Mouse (Mus musculus) limb, embryonic 11.5 days (tissue): Measurements from ENCODE around the gene Ntsr1. TPM values are rescaled to one million over a fixed set of nuclear protein-coding genes. Genes with fewer than 3 reads are reported as not detected.

Experiments used
- ATAC-seq: fragments of 200-750 bp; cut with Nextera tagmentation; 2 replicates; pipeline ENCODE4 v1.8.0; 2017; ENCODE audit warnings: low read depth; ENCODE audit not compliant: insufficient number of reproducible peaks, low FRiP score, low TSS enrichment
- DNase-seq: peaks from one replicate; pipeline ENCODE4 v3.0.0-alpha.2; 2015; ENCODE audit warnings: low spot score
- H3K27ac ChIP-seq: fragments of 300-500 bp; sonication (generic); replicated peaks from 2 replicates; pipeline ENCODE4 v1.5.1; 2014; ENCODE audit warnings: low read depth, mild to moderate bottlenecking, low read length
- H3K27me3 ChIP-seq: fragments of 300-500 bp; sonication (generic); 2 replicates; pipeline ENCODE4 v1.6.1; 2014; ENCODE audit warnings: mild to moderate bottlenecking, low read length, mixed read lengths; ENCODE audit not compliant: control insufficient read depth, insufficient read depth
- H3K36me3 ChIP-seq: fragments of 300-500 bp; sonication (generic); 2 replicates; pipeline ENCODE4 v1.6.1; 2014; ENCODE audit warnings: mild to moderate bottlenecking, low read length, moderate library complexity, mixed read lengths; ENCODE audit not compliant: control insufficient read depth, insufficient read depth
- H3K4me1 ChIP-seq: fragments of 300-500 bp; sonication (generic); 2 replicates; pipeline ENCODE4 v1.6.1; 2014; ENCODE audit warnings: low read length, mixed read lengths; ENCODE audit not compliant: control insufficient read depth, insufficient read depth
- H3K4me2 ChIP-seq: fragments of 300-500 bp; sonication (generic); 2 replicates; pipeline ENCODE4 v1.6.1; 2014; ENCODE audit warnings: low read depth, mild to moderate bottlenecking, moderate library complexity; ENCODE audit not compliant: severe bottlenecking
- H3K4me3 ChIP-seq: fragments of 300-500 bp; sonication (generic); 2 replicates; pipeline ENCODE4 v1.5.1; 2014; ENCODE audit warnings: low read depth, low read length
- H3K9ac ChIP-seq: fragments of 300-500 bp; sonication (generic); 2 replicates; pipeline ENCODE4 v1.6.1; 2014; ENCODE audit warnings: mild to moderate bottlenecking, low read length
- H3K9me3 ChIP-seq: fragments of 300-500 bp; sonication (generic); 2 replicates; pipeline ENCODE4 v1.6.1; 2016; ENCODE audit warnings: low read length; ENCODE audit not compliant: control insufficient read depth
- WGBS: fragments of 180-500 bp; shearing (Covaris S2); extraction: QIAGEN DNeasy Blood & Tissue Kit; methylation state at CpG from one replicate; pipeline ENCODE4 v1.1.7; 2014; 5-methylcytosine and 5-hydroxymethylcytosine counted together
- polyA plus RNA-seq: library from polyadenylated mRNA; unstranded; fragments of >200 nt; fragmentation: Nextera tagmentation; extraction: Ambion mirVana; gene quantifications from 2 replicates; pipeline ENCODE4 v1.2.1, GENCODE M21; 2014

Ntsr1 gene
- polyA plus RNA-seq, 1 experiment from 2014 or later: not detected

DNA sequence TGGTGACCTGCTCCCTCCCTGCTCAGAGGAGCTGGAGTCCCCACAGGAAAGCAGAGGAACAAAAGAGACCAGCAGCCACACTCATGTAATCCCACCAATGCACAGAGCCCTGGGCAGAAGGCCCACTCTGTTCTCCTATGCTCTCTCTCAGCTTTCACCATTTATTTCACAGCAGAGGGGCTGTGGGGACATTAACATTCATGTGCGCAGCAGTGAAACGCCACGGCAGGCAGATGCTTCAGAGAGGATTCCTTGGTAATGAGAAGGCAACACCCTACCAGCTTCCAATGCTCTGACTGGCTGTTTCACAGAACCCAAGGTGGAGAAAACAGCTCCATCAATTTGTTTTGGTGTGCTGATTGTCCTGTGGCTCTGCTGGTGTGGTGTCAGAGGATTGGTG, 14.5 kb upstream of the Ntsr1 start:
- no peak overlapping the region for H3K27ac ChIP-seq
- 61% methylated on average over 3 of the region's 3 CpGs for WGBS
- no peak overlapping the region for H3K9ac ChIP-seq
- no peak for DNase-seq
- no peaks in the 10 kb centered on the region for H3K36me3 ChIP-seq
- H3K4me2 ChIP-seq: no peak overlapping the region
- no peaks in the 10 kb centered on the region for H3K9me3 ChIP-seq
- no peak for ATAC-seq
- no peaks in the 10 kb centered on the region for H3K4me1 ChIP-seq
- H3K27me3 ChIP-seq: no peaks in the 10 kb centered on the region
- H3K4me3 ChIP-seq: no peak overlapping the region

DNA sequence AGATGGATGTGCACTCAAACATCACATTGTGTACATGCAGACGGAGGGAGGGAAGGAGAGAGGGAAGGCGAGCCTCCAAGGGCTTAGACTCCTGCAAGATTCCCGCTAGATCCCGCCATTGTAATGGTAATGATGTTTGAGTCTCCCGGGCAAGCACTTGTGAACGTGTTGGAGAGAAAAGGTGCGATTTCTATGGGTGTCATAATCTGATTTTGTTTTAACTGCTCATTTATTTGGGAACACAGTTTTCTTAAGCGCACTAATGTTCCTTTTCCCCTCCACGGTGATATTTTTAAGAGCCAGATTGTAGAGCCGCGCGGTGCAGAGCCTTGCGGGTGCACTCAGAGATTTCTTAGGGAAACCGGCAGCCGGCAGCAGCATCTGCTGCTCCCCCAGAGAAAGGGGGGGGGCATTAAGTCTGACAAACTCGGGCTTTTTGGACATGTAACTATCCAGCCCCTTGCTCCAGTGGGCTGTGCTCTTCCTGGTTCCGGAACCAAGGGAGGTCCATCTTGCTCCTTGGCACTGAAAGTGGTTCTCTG, 11.5 kb upstream of the Ntsr1 start:
- DNase-seq: no peak
- H3K27ac ChIP-seq: no peak overlapping the region

DNA sequence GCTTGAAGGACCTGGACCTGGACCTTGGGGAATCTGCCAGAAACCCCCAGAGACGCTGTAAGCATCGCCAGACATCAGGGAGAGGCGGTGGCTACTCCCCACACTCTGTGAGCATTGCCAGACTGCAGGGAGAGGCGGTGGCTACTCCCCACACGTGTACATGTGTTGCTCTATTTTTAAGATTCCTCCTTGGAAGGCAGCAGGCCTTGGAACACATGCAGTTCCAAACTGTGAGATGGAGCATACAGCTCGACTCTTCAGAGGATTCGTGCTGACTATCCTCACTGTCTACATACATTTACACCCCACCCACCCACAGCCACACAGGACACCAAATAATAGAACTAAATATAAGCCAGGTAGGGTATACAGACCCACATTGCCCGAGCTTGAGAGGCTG, 3.9 kb upstream of the Ntsr1 start:
- H3K9me3 ChIP-seq: no peaks in the 10 kb centered on the region
- no peak for DNase-seq
- peaks cover 28% of the 10 kb centered on the region for H3K27me3 ChIP-seq
- WGBS: 76% methylated on average over 8 of the region's 8 CpGs
- H3K27ac ChIP-seq: no peak overlapping the region
- 0 out of 2 replicates have a peak, but pooled peaks cover 6% of the 10 kb centered on the region for H3K4me1 ChIP-seq
- no peak overlapping the region for H3K4me3 ChIP-seq
- no peak for ATAC-seq
- no peak overlapping the region for H3K4me2 ChIP-seq
- H3K9ac ChIP-seq: no peak overlapping the region
- H3K36me3 ChIP-seq: no peaks in the 10 kb centered on the region

More for the DNA sequence above, 11.5 kb upstream of the Ntsr1 start:
- Histone ChIP-seq H3K4me3 (no peak overlapping the region), H3K36me3 (no peaks in the 10 kb centered on the region), H3K9me3 (no peaks in the 10 kb centered on the region), H3K9ac (no peak overlapping the region), H3K4me1 (no peaks in the 10 kb centered on the region), H3K4me2 (no peak overlapping the region), H3K27me3 (no peaks in the 10 kb centered on the region)
- 23% methylated on average over 17 of the region's 17 CpGs for WGBS
- no peak for ATAC-seq

DNA sequence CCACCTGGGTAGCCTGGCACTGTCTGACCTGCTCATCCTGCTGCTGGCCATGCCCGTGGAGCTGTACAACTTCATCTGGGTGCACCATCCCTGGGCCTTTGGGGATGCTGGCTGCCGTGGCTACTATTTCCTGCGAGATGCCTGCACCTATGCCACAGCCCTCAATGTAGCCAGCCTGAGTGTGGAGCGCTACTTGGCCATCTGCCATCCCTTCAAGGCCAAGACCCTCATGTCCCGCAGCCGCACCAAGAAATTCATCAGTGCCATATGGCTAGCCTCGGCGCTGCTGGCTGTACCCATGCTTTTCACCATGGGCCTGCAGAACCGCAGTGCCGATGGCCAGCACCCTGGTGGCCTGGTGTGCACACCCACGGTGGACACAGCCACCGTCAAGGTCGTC, 950 bp downstream of the Ntsr1 start:
- DNase-seq: no peak
- no peaks in the 10 kb centered on the region for H3K9me3 ChIP-seq
- peaks cover 36% of the 10 kb centered on the region for H3K27me3 ChIP-seq
- no peak overlapping the region for H3K4me3 ChIP-seq
- H3K9ac ChIP-seq: no peak overlapping the region
- H3K36me3 ChIP-seq: no peaks in the 10 kb centered on the region
- H3K27ac ChIP-seq: no peak overlapping the region
- 0 out of 2 replicates have a peak, but pooled peaks cover 6% of the 10 kb centered on the region for H3K4me1 ChIP-seq
- 33% methylated on average over 13 of the region's 13 CpGs for WGBS
- H3K4me2 ChIP-seq: no peak overlapping the region
- no peak for ATAC-seq

DNA sequence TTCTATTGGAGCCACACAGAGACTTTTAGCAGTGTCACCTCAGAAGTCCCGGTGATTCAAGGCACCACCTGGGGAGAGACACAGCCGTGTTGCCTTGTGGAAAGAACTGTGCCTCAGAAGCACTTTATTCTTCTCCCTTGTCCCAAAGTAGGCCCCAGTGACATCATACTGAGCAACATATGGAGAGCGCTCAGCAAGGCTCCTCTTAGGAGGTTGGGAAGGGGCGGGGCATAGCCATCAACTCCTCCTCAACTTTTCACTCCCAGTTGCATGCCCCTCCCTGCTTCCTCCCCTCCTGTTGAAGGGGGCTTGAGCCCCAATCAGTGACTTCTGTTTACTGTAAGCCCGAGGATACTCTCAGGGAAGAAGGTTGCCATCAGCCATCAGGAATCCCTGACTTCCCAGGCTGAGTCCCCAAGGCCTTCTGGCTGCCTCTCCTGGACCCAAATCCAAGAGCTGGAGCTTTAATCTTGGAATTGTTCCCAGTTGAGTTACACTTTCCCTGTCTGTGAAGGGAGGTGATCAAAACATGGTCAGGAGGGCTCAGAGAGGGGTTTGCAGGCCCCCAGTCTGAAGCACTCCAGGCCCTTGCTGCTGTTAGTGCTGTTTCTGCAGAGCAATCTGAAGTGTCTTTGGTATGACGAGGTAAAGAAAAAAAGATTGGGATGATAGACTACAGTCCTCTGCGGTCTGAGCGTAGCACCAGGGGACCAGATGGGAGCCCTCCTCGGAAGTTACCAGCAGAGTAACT, 1.6 kb downstream of the Ntsr1 start:
- Histone ChIP-seq H3K4me3 (no peak overlapping the region), H3K9me3 (no peaks in the 10 kb centered on the region), H3K9ac (no peak overlapping the region), H3K27me3 (peaks cover 36% of the 10 kb centered on the region), H3K4me1 (peaks cover 6% of the 10 kb centered on the region; the same call in 1 of the 2 replicates), H3K27ac (no peak overlapping the region), H3K4me2 (no peak overlapping the region), H3K36me3 (no peaks in the 10 kb centered on the region)
- ATAC-seq: no peak
- WGBS: 37% methylated on average over 9 of the region's 9 CpGs
- no peak for DNase-seq

DNA sequence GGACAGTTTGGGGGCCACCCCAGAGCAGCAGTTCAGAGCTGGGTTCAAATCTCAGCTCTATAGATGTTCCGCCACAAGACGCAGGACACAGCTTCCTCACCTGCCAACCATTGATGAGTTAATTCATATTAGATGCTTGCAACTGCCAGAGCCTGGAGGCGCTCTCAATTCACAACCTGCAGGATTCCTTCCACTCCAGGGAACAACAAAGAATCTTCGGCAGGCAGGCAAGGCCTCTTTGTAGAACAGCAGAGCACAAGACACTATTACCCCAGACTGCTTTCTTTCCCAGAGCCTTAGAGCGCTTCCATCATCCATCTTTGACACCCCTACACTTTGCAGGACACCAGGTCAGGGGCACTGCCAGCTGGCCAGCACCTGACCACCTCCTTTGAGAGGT, 6.5 kb downstream of the Ntsr1 start:
- no peaks in the 10 kb centered on the region for H3K36me3 ChIP-seq
- no peak overlapping the region for H3K9ac ChIP-seq
- H3K9me3 ChIP-seq: no peaks in the 10 kb centered on the region
- H3K4me2 ChIP-seq: no peak overlapping the region
- H3K27ac ChIP-seq: no peak overlapping the region
- DNase-seq: no peak
- whole genome bisulfite sequencing: 69% methylated on average over 5 of the region's 5 CpGs
- peaks cover 9% of the 10 kb centered on the region for H3K4me1 ChIP-seq
- peaks cover 4% of the 10 kb centered on the region for H3K27me3 ChIP-seq
- no peak for ATAC-seq
- no peak overlapping the region for H3K4me3 ChIP-seq

DNA sequence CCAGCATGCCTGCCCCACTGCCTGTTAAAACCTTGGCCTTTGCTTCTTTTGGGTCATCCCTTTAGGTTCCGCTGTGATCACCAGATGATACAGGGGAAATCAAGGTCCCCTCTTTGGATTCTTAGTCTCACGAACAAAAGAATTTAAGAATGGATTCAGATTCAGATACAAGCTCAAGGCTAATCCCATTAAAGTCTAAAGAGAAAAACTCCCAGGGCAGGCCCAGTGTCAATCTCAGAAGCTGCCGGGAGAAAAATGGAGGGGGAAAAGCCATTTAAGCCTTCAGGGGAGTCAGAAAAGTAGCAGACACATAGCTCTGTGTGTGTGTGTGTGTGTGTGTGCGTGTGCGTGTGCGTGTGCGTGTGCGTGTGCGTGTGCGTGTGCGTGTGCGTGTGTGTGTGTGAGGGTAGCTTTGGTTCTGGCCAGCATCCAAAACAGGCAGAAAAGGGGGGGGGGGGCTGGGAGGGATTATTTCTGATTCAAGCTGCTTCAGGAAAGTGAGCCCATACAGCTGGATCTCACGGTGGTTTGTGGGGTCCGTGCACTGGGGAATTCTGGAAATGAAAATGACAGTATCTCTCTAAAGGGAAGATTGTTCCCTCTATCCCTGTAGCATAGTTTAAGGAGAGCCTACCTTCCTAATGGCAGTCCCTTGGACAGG, 8.8 kb downstream of the Ntsr1 start:
- H3K4me1 ChIP-seq: peaks cover 17% of the 10 kb centered on the region
- H3K4me2 ChIP-seq: no peak overlapping the region
- H3K9ac ChIP-seq: no peak overlapping the region
- no peak overlapping the region for H3K27ac ChIP-seq
- no peaks in the 10 kb centered on the region for H3K9me3 ChIP-seq
- no peaks in the 10 kb centered on the region for H3K36me3 ChIP-seq
- H3K4me3 ChIP-seq: no peak overlapping the region
- H3K27me3 ChIP-seq: no peaks in the 10 kb centered on the region
- 85% methylated on average over 14 of the region's 14 CpGs for WGBS
- ATAC-seq (no peak), DNase-seq (no peak)

DNA sequence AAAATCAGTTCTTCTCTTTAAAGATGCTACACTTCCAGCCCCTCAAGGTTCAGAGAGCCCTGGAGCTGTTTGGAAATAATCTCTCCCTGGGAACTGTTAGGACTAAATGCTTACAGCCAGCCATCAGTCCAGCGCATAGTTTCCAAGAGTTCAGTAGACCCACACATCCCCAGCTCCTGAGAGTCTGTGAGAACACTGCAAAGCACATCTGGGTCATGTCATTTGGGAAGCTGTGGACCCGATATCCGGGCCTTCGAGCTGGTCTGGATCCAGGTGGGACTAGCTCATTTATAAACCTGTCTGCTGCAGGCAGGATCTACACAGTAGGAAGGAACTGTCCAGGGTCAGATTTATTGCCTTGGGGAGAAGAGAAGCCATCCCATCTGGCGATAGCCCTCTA, 11.1 kb downstream of the Ntsr1 start:
- Histone ChIP-seq H3K9ac (no peak overlapping the region), H3K4me1 (peaks cover 26% of the 10 kb centered on the region), H3K36me3 (no peaks in the 10 kb centered on the region), H3K9me3 (no peaks in the 10 kb centered on the region), H3K4me3 (no peak overlapping the region), H3K27me3 (no peaks in the 10 kb centered on the region), H3K27ac (no peak overlapping the region), H3K4me2 (no peak overlapping the region)
- WGBS: 38% methylated on average over 5 of the region's 5 CpGs
- DNase-seq: no peak
- no peak for ATAC-seq
